Mouse (Mus musculus): ENCODE data around the gene Rbmxl2. TPM values are rescaled to one million over a fixed set of nuclear protein-coding genes. Genes with fewer than 3 reads are reported as not detected.

Gene Rbmxl2
- not detected in 2 replicates for polyA plus RNA-seq (2015; fragmentation: Nextera tagmentation; extraction: Ambion mirVana)

DNA sequence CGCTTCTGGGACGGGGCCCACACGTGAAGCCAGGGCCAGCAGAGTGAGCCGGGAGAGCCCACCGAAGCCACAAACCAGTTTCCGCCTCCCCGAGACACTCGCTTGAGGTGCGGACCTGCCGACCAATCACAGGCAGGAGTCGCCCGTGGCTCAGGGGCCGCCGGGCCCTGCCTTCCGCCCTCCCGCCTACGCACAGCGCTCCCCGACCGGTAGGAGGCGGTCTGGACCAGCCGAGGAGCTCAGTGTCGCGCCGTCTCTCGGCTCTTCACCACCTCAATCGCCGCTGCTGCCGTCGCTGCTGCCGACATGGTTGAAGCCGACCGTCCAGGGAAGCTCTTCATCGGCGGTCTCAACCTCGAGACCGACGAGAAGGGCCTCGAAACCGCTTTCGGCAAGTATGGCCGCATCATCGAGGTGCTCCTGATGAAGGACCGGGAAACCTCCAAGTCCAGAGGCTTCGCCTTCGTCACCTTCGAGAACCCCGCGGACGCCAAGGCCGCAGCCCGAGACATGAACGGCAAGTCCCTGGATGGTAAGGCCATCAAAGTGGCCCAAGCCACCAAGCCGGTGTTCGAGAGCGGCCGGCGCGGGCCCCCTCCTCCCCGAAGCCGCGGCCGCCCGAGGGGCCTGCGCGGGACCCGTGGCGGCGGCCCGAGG is at the start of gene Rbmxl2:
TSS of gene Rbmxl2 (plus strand) at position 242 of the 657 bp plus-strand sequence.
- Histone ChIP-seq H3K4me1 (0 out of 2 replicates have a peak, but pooled peaks cover 2% of the 10 kb centered on the region), H3K4me2 (replicated peaks) (peak within 1 kb of the TSS; percentile 27; the same call in 1 of the 2 replicates), H3K27ac (replicated peaks) (no peak within 1 kb of the TSS), H3K9ac (no peak within 1 kb of the TSS), H3K9me3 (replicated peaks) (peaks cover 13% of the 10 kb centered on the region), H3K4me3 (replicated peaks) (peak within 1 kb of the TSS; percentile 15), H3K27me3 (peaks cover 48% of the 10 kb centered on the region), H3K36me3 (no peaks in the 10 kb centered on the region)
- no peak for ATAC-seq (ENCODE audit: insufficient number of reproducible peaks, low FRiP score, low TSS enrichment, low read depth)
- WGBS, result 36% methylated on average over 67 of the region's 70 CpGs

DNA sequence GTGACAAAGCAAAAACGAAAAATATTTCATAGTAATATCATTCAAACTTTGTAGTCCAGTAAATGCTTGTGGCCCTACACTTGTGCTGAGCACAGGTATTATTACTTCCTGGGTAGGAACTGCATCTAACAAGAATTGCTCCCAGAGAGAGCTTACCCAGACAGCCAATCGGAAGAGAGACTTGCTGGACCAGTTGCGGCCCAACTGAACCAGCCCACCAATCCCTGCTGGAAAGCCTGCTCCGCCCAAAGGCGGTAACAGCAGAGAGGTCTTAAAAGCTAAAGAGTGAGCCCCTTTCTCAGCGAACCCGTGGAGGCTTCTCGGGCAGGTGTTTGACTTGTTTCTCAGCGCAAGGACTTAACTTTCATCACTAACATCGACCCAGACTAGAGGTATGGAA is 42.6 kb upstream of the Rbmxl2 start, which contains the start of gene Nlrp14:
TSS of gene Nlrp14 (plus strand) at position 301 of the 400 bp plus-strand sequence.
- H3K27ac ChIP-seq (replicated peaks), result no peak within 1 kb of the TSS

GRCm38 (mm10) chr7:107180406-107180805 is 28.8 kb upstream of the Rbmxl2 start:
- no peak for ATAC-seq (ENCODE audit: insufficient number of reproducible peaks, low FRiP score, low TSS enrichment, low read depth)
- no peak overlapping the region for H3K4me2 ChIP-seq (replicated peaks)
- H3K4me3 ChIP-seq (replicated peaks), result no peak overlapping the region
- no peak overlapping the region for H3K9ac ChIP-seq
- H3K36me3 ChIP-seq, result no peaks in the 10 kb centered on the region
- 39% methylated on average over 2 of the region's 2 CpGs for WGBS
- H3K9me3 ChIP-seq (replicated peaks), result no peaks in the 10 kb centered on the region
- H3K27me3 ChIP-seq, result no peaks in the 10 kb centered on the region
- no peak overlapping the region for H3K27ac ChIP-seq (replicated peaks)
- no peaks in the 10 kb centered on the region for H3K4me1 ChIP-seq

More for the DNA sequence above, 42.6 kb upstream of the Rbmxl2 start, which contains the start of gene Nlrp14:
- H3K4me3 ChIP-seq (replicated peaks), result no peak within 1 kb of the TSS
- H3K9ac ChIP-seq, result no peak within 1 kb of the TSS
- no peaks in the 10 kb centered on the region for H3K36me3 ChIP-seq
- H3K9me3 ChIP-seq (replicated peaks), result no peaks in the 10 kb centered on the region
- H3K4me1 ChIP-seq, result no peaks in the 10 kb centered on the region
- no peak within 1 kb of the TSS for H3K4me2 ChIP-seq (replicated peaks)
- H3K27me3 ChIP-seq, result no peaks in the 10 kb centered on the region
- 82% methylated on average over 10 of the region's 10 CpGs for WGBS
- no peak for ATAC-seq (ENCODE audit: insufficient number of reproducible peaks, low FRiP score, low TSS enrichment, low read depth)

DNA sequence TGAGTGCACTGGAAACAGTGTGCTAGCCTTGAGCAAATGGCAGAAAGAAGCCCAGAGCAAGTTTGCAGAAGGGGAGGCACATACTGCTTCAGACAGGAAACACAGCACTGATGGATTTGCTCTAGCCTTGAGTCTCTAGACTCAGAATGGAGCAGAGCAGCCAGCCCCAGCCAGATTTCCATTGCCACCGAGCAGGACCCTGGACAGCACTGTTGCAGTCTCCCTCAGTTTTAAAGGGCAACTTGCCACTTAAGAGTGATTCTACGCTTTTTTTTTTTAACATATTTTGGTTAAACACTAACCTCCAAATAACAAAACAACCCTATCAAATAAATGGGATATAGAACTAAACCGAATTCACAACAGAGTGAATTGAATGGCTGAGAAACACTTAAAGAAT is 7.4 kb upstream of the Rbmxl2 start:
- WGBS, result 36% methylated on average over 3 of the region's 3 CpGs
- H3K4me3 ChIP-seq (replicated peaks), result no peak overlapping the region
- no peaks in the 10 kb centered on the region for H3K36me3 ChIP-seq
- ATAC-seq (ENCODE audit: insufficient number of reproducible peaks, low FRiP score, low TSS enrichment, low read depth), result no peak
- H3K27ac ChIP-seq (replicated peaks), result no peak overlapping the region
- H3K4me1 ChIP-seq, result no peaks in the 10 kb centered on the region
- H3K27me3 ChIP-seq, result peaks cover 2% of the 10 kb centered on the region; the same call in 1 of the 2 replicates
- no peaks in the 10 kb centered on the region for H3K9me3 ChIP-seq (replicated peaks)
- no peak overlapping the region for H3K4me2 ChIP-seq (replicated peaks)
- H3K9ac ChIP-seq, result no peak overlapping the region

DNA sequence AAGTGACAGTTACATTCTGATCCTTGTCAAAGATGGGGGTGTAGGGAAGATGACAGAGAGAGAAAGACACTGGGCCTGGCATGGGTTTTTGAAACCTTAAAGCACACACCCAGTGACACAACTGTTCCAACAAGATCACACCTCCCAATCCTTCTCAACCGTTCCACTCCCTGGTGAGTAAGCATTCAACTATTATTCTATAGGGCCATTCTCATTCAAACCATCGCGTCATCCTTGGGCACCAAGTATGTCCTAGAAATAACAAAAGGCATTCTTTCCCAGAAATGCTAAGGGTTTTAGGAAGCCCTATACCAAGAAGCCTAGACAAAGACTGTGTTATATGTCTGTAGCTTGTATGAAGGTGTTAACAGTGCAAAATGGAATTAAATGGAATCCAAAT is 1.4 kb upstream of the Rbmxl2 start:
- H3K27me3 ChIP-seq, result peaks cover 45% of the 10 kb centered on the region
- peaks cover 13% of the 10 kb centered on the region for H3K9me3 ChIP-seq (replicated peaks)
- no peak overlapping the region for H3K9ac ChIP-seq
- 0 out of 2 replicates have a peak, but pooled peaks cover 2% of the 10 kb centered on the region for H3K4me1 ChIP-seq
- WGBS, result 88% methylated on average over 3 of the region's 3 CpGs
- H3K4me3 ChIP-seq (replicated peaks), result no peak overlapping the region
- H3K36me3 ChIP-seq, result no peaks in the 10 kb centered on the region
- no peak for ATAC-seq (ENCODE audit: insufficient number of reproducible peaks, low FRiP score, low TSS enrichment, low read depth)
- no peak overlapping the region for H3K27ac ChIP-seq (replicated peaks)
- no peak overlapping the region for H3K4me2 ChIP-seq (replicated peaks)

- 0 out of 2 replicates have a peak, but pooled peaks cover 2% of the 10 kb centered on the region for H3K4me1 ChIP-seq
- H3K36me3 ChIP-seq, result no peaks in the 10 kb centered on the region
- peaks cover 13% of the 10 kb centered on the region for H3K9me3 ChIP-seq (replicated peaks)
- no peak for ATAC-seq (ENCODE audit: insufficient number of reproducible peaks, low FRiP score, low TSS enrichment, low read depth)
- H3K4me2 ChIP-seq (replicated peaks), result peak overlapping the region; percentile 27; the same call in 1 of the 2 replicates
- 29% methylated on average over 73 of the region's 77 CpGs for WGBS
- peaks cover 48% of the 10 kb centered on the region for H3K27me3 ChIP-seq
- no peak overlapping the region for H3K27ac ChIP-seq (replicated peaks)
- H3K4me3 ChIP-seq (replicated peaks), result peak overlapping the region; percentile 15
- no peak overlapping the region for H3K9ac ChIP-seq
Measured at GRCm38 (mm10) chr7:107210126-107210576, 906 bp downstream of the Rbmxl2 start.

GRCm38 (mm10) chr7:107215723-107216122 is 6.5 kb downstream of the Rbmxl2 start:
- H3K27me3 ChIP-seq, result peaks cover 14% of the 10 kb centered on the region
- no peaks in the 10 kb centered on the region for H3K9me3 ChIP-seq (replicated peaks)
- no peak for ATAC-seq (ENCODE audit: insufficient number of reproducible peaks, low FRiP score, low TSS enrichment, low read depth)

DNA sequence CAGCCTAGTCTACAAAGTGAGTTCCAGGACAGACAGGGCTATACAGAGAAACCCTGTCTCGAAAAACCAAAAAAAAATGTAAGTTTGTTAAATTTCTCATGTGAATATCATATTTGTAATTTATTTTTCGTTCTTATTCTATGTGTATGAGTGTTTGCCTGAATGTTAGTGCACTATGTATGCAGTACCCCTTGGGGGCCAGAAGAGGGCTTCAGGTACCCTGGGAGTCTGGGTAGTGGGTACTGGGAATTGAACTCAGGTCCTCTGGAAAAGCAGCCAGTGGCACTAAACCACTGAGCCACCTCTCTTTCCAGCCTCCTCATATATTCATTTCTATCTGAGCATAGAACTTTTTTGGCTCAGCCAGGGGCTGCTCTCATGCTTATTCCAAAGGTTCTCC is 7.6 kb downstream of the Rbmxl2 start:
- no peaks in the 10 kb centered on the region for H3K4me1 ChIP-seq
- H3K27me3 ChIP-seq, result peaks cover 4% of the 10 kb centered on the region; the same call in 1 of the 2 replicates
- H3K27ac ChIP-seq (replicated peaks), result no peak overlapping the region
- no peak overlapping the region for H3K9ac ChIP-seq
- no peak overlapping the region for H3K4me3 ChIP-seq (replicated peaks)
- WGBS, result 69% methylated on average over 2 of the region's 2 CpGs
- no peaks in the 10 kb centered on the region for H3K36me3 ChIP-seq
- H3K4me2 ChIP-seq (replicated peaks), result no peak overlapping the region
- no peaks in the 10 kb centered on the region for H3K9me3 ChIP-seq (replicated peaks)
- ATAC-seq (ENCODE audit: insufficient number of reproducible peaks, low FRiP score, low TSS enrichment, low read depth), result no peak

More at GRCm38 (mm10) chr7:107215723-107216122, 6.5 kb downstream of the Rbmxl2 start:
- Histone ChIP-seq H3K36me3 (no peaks in the 10 kb centered on the region), H3K4me1 (no peaks in the 10 kb centered on the region), H3K4me2 (replicated peaks) (no peak overlapping the region), H3K9ac (no peak overlapping the region), H3K4me3 (replicated peaks) (no peak overlapping the region), H3K27ac (replicated peaks) (no peak overlapping the region)

DNA sequence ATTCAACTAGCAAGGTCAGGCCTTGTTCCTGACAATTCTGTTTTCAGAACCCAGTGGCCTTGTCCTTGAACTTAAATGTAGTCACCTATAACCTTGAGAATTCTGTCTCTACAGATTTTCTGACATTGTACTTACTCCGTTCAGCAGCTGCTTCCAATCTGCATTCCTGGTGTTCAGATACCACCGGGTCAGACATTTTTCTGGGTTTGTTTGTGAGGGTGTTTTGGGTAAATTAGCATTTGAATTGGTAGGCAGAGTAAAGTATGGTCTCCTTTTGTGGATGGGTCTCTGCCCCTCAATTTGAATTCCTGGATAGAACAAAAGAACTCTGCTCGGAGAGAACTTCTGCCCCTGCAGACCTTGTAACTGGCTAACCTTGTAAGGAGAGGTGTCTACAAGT is 27.6 kb downstream of the Rbmxl2 start:
- no peaks in the 10 kb centered on the region for H3K9me3 ChIP-seq (replicated peaks)
- no peaks in the 10 kb centered on the region for H3K36me3 ChIP-seq
- no peak overlapping the region for H3K9ac ChIP-seq
- no peak overlapping the region for H3K27ac ChIP-seq (replicated peaks)
- 32% methylated on average over 3 of the region's 3 CpGs for WGBS
- ATAC-seq (ENCODE audit: insufficient number of reproducible peaks, low FRiP score, low TSS enrichment, low read depth), result no peak
- H3K4me2 ChIP-seq (replicated peaks), result no peak overlapping the region
- H3K4me1 ChIP-seq, result no peaks in the 10 kb centered on the region
- H3K27me3 ChIP-seq, result no peaks in the 10 kb centered on the region
- no peak overlapping the region for H3K4me3 ChIP-seq (replicated peaks)

- no peak overlapping the region for H3K4me3 ChIP-seq (replicated peaks)
- no peak overlapping the region for H3K4me2 ChIP-seq (replicated peaks)
- no peaks in the 10 kb centered on the region for H3K4me1 ChIP-seq
- 57% methylated on average over 3 of the region's 3 CpGs for WGBS
- no peaks in the 10 kb centered on the region for H3K9me3 ChIP-seq (replicated peaks)
- H3K36me3 ChIP-seq, result no peaks in the 10 kb centered on the region
- no peak overlapping the region for H3K9ac ChIP-seq
- no peak for ATAC-seq (ENCODE audit: insufficient number of reproducible peaks, low FRiP score, low TSS enrichment, low read depth)
- H3K27me3 ChIP-seq, result no peaks in the 10 kb centered on the region
- H3K27ac ChIP-seq (replicated peaks), result no peak overlapping the region
Measured at GRCm38 (mm10) chr7:107237498-107237897, 28.3 kb downstream of the Rbmxl2 start.

GRCm38 (mm10) chr7:107241371-107241883 is 32.2 kb downstream of the Rbmxl2 start:
- no peak for ATAC-seq (ENCODE audit: insufficient number of reproducible peaks, low FRiP score, low TSS enrichment, low read depth)
- WGBS, result 82% methylated on average over 5 of the region's 5 CpGs
- Histone ChIP-seq H3K9me3 (replicated peaks) (no peaks in the 10 kb centered on the region), H3K4me3 (replicated peaks) (no peak overlapping the region), H3K4me1 (no peaks in the 10 kb centered on the region), H3K27me3 (no peaks in the 10 kb centered on the region), H3K27ac (replicated peaks) (no peak overlapping the region), H3K9ac (no peak overlapping the region), H3K4me2 (replicated peaks) (no peak overlapping the region), H3K36me3 (no peaks in the 10 kb centered on the region)
